Mouse (Mus musculus) macrophage (primary cell): ENCODE data around the gene Hmgxb4. TPM values are rescaled to one million over a fixed set of nuclear protein-coding genes. Genes with fewer than 3 reads are reported as not detected.

Experiments
- H3K27ac ChIP-seq: fragments of 350-480 bp; formaldehyde crosslinking; 2 replicates; pipeline ENCODE4 v1.9.0; 2021
- H3K36me3 ChIP-seq: fragments of 350-480 bp; formaldehyde crosslinking; 2 replicates; pipeline ENCODE4 v1.9.0; 2021; ENCODE audit errors: inconsistent target
- H3K4me3 ChIP-seq: fragments of 350-480 bp; formaldehyde crosslinking; 2 replicates; pipeline ENCODE4 v1.9.0; 2021; ENCODE audit errors: inconsistent target
- H3K79me2 ChIP-seq: fragments of 350-480 bp; formaldehyde crosslinking; 2 replicates; pipeline ENCODE4 v1.9.0; 2021; ENCODE audit errors: inconsistent target
- WGBS: methylation state at CpG from one replicate; pipeline ENCODE4 v1.1.7; 2026; ENCODE audit warnings: inconsistent platforms; ENCODE audit not compliant: missing documents; 5-methylcytosine and 5-hydroxymethylcytosine counted together
- polyA plus RNA-seq: library from polyadenylated mRNA; stranded (reverse); fragments of 250-400 nt; gene quantifications from 3 replicates; pipeline ENCODE4 v1.2.4, GENCODE M21; 2018; ENCODE audit warnings: inconsistent platforms

Hmgxb4 gene
- polyA plus RNA-seq, 1 experiment from 2014 or later = 22.5 TPM

GRCm38 (mm10) chr8:75033511-75034243 is 40.5 kb downstream of the Hmgxb4 start, which contains the start of gene Tom1:
Tom1 (plus strand) TSS chr8:75033705.
- under 1% methylated on average over 49 of the region's 62 CpGs for WGBS
- peak within 1 kb of the TSS; percentile 65 for H3K27ac ChIP-seq
- H3K79me2 ChIP-seq = peaks cover 47% of the 10 kb centered on the region

GRCm38 (mm10) chr8:75034285-75034684 is 41.1 kb downstream of the Hmgxb4 start:
- Histone ChIP-seq H3K79me2 (peaks cover 53% of the 10 kb centered on the region), H3K36me3 (peaks cover 7% of the 10 kb centered on the region; the same call in 1 of the 2 replicates), H3K27ac (peak overlapping the region; percentile 65), H3K4me3 (peak overlapping the region; percentile 80)
- WGBS = 0% methylated on average over 17 of the region's 17 CpGs

More at GRCm38 (mm10) chr8:75033511-75034243, 40.5 kb downstream of the Hmgxb4 start, which contains the start of gene Tom1:
- H3K36me3 ChIP-seq = peaks cover 11% of the 10 kb centered on the region; the same call in 1 of the 2 replicates
- peak within 1 kb of the TSS; percentile 80 for H3K4me3 ChIP-seq

- Histone ChIP-seq H3K36me3 (no peaks in the 10 kb centered on the region), H3K27ac (no peak overlapping the region), H3K79me2 (peaks cover 66% of the 10 kb centered on the region), H3K4me3 (no peak overlapping the region)
These were observed 42.5 kb downstream of the Hmgxb4 start for GRCm38 (mm10) chr8:75035640-75036039.

- no peak overlapping the region for H3K4me3 ChIP-seq
- H3K36me3 ChIP-seq = no peaks in the 10 kb centered on the region
- no peak overlapping the region for H3K27ac ChIP-seq
- peaks cover 95% of the 10 kb centered on the region for H3K79me2 ChIP-seq
These were observed 45.3 kb downstream of the Hmgxb4 start for GRCm38 (mm10) chr8:75038497-75038896.

- Histone ChIP-seq H3K27ac (no peak overlapping the region), H3K36me3 (no peaks in the 10 kb centered on the region), H3K4me3 (no peak overlapping the region), H3K79me2 (peaks cover 100% of the 10 kb centered on the region)
- 44% methylated on average over 1 of the region's 1 CpGs for WGBS
These were observed 46.6 kb downstream of the Hmgxb4 start for GRCm38 (mm10) chr8:75039754-75040153.

- WGBS = 64% methylated on average over 2 of the region's 2 CpGs
- Histone ChIP-seq H3K79me2 (peaks cover 100% of the 10 kb centered on the region), H3K36me3 (no peaks in the 10 kb centered on the region), H3K27ac (peak overlapping the region; percentile 72; the same call in 1 of the 2 replicates), H3K4me3 (no peak overlapping the region)
These were observed 49.0 kb downstream of the Hmgxb4 start for GRCm38 (mm10) chr8:75042171-75042570.

GRCm38 (mm10) chr8:75042974-75043373 is 49.8 kb downstream of the Hmgxb4 start:
- Histone ChIP-seq H3K36me3 (no peaks in the 10 kb centered on the region), H3K27ac (peak overlapping the region; percentile 72), H3K4me3 (no peak overlapping the region), H3K79me2 (peaks cover 100% of the 10 kb centered on the region)
- 91% methylated on average over 1 of the region's 1 CpGs for WGBS

GRCm38 (mm10) chr8:75046303-75046702 is 53.1 kb downstream of the Hmgxb4 start:
- H3K4me3 ChIP-seq = no peak overlapping the region
- peaks cover 6% of the 10 kb centered on the region; the same call in 1 of the 2 replicates for H3K36me3 ChIP-seq
- H3K79me2 ChIP-seq = peaks cover 94% of the 10 kb centered on the region
- no peak overlapping the region for H3K27ac ChIP-seq
- 100% methylated on average over 1 of the region's 1 CpGs for WGBS

- Histone ChIP-seq H3K36me3 (peaks cover 12% of the 10 kb centered on the region; the same call in 1 of the 2 replicates), H3K4me3 (no peak overlapping the region), H3K27ac (no peak overlapping the region), H3K79me2 (peaks cover 79% of the 10 kb centered on the region)
- WGBS = 92% methylated on average over 3 of the region's 3 CpGs
These were observed 54.6 kb downstream of the Hmgxb4 start for GRCm38 (mm10) chr8:75047784-75048183.

GRCm38 (mm10) chr8:75053342-75053741 is 60.2 kb downstream of the Hmgxb4 start:
- 62% methylated on average over 4 of the region's 4 CpGs for WGBS
- Histone ChIP-seq H3K27ac (no peak overlapping the region), H3K36me3 (peaks cover 39% of the 10 kb centered on the region), H3K4me3 (no peak overlapping the region), H3K79me2 (peaks cover 23% of the 10 kb centered on the region; the same call in 1 of the 2 replicates)

- Histone ChIP-seq H3K79me2 (peaks cover under 1% of the 10 kb centered on the region; the same call in 1 of the 2 replicates), H3K36me3 (peaks cover 54% of the 10 kb centered on the region), H3K4me3 (no peak overlapping the region), H3K27ac (no peak overlapping the region)
- WGBS = 9% methylated on average over 2 of the region's 2 CpGs
These were observed 62.5 kb downstream of the Hmgxb4 start for GRCm38 (mm10) chr8:75055673-75056072.

GRCm38 (mm10) chr8:75060022-75060421 is 66.9 kb downstream of the Hmgxb4 start:
- WGBS = 41% methylated on average over 6 of the region's 6 CpGs
- Histone ChIP-seq H3K36me3 (peaks cover 52% of the 10 kb centered on the region), H3K79me2 (no peaks in the 10 kb centered on the region), H3K27ac (no peak overlapping the region), H3K4me3 (no peak overlapping the region)

GRCm38 (mm10) chr8:75060815-75061214 is 67.7 kb downstream of the Hmgxb4 start:
- WGBS = 96% methylated on average over 2 of the region's 2 CpGs
- Histone ChIP-seq H3K4me3 (no peak overlapping the region), H3K79me2 (no peaks in the 10 kb centered on the region), H3K27ac (no peak overlapping the region), H3K36me3 (peaks cover 60% of the 10 kb centered on the region)

- 38% methylated on average over 3 of the region's 3 CpGs for WGBS
- peaks cover 6% of the 10 kb centered on the region for H3K79me2 ChIP-seq
- H3K4me3 ChIP-seq = no peak overlapping the region
- H3K36me3 ChIP-seq = peaks cover 46% of the 10 kb centered on the region
- H3K27ac ChIP-seq = peak overlapping the region; percentile 76
These were observed 70.1 kb downstream of the Hmgxb4 start for GRCm38 (mm10) chr8:75063290-75063689.

- peak overlapping the region; percentile 76 for H3K27ac ChIP-seq
- peaks cover 32% of the 10 kb centered on the region; the same call in 1 of the 2 replicates for H3K36me3 ChIP-seq
- H3K4me3 ChIP-seq = no peak overlapping the region
- WGBS = 95% methylated on average over 3 of the region's 3 CpGs
- peaks cover 7% of the 10 kb centered on the region for H3K79me2 ChIP-seq
These were observed 71.6 kb downstream of the Hmgxb4 start for GRCm38 (mm10) chr8:75064790-75065189.
